In the genomic region with DNA sequence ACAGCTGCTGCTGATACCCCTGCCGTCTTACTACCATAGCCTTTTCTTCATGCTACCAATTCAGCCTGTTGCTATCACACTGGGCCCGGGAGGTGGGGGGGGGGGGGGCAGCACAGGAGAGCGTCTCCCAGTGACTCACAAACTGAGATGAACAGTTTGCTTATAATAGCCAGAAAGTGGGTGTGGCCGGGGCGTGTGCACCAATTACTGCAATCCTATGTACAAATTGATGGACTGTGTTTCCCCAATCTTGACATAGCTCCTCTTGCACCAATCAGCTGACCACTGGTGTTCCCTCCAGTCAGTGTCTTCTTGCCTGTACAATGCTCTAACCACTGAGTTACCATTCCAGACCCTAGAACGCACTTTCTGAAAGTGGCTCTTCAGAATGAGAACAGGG, we compare ENCODE assay signal across 12 mouse cellular contexts.
"Had no signal": no experiment of that assay in that cellular context is flagged by ENCODE, and none has a peak within 500 bp of the region (broad histone marks: within the 10 kb centered on the region; RNA-seq: fewer than 3 reads in every experiment).

No protein-coding gene starts in this region.

- H3K4me3 ChIP-seq: liver, embryonic 12.5 days; neural tube, embryonic 15.5 days had no signal

- H3K27me3 ChIP-seq: liver, embryonic 12.5 days; neural tube, embryonic 15.5 days had no signal

- H3K27ac ChIP-seq: liver, embryonic 12.5 days; macrophage; neural tube, embryonic 15.5 days had no signal

- H3K9ac ChIP-seq: liver, embryonic 12.5 days; lung, embryonic 14.5 days; neural tube, embryonic 15.5 days had no signal

- H3K9me3 ChIP-seq: liver, embryonic 12.5 days; neural tube, embryonic 15.5 days had no signal

- H3K36me3 ChIP-seq: liver, embryonic 12.5 days; neural tube, embryonic 15.5 days had no signal

- ATAC-seq: liver, embryonic 12.5 days had no signal

- DNase-seq: kidney, adult 11 months; kidney, adult 9 months; kidney, postnatal 10 days; lung, embryonic 14.5 days; midbrain, embryonic 14.5 days; right cerebral cortex, postnatal 4 days; spleen, adult 18-20 months; thymus, adult 18-20 months; thymus, postnatal 25 days had no signal

- H3K4me2 ChIP-seq: liver, embryonic 12.5 days; lung, embryonic 14.5 days; neural tube, embryonic 15.5 days had no signal
